Mouse (Mus musculus) C2C12 (cell line): ENCODE measurements at regions not wholly inside any gene's neighbourhood (a gene's known extent, or its start where the extent isn't known, plus 50 kb on each side); places are given as distances from the start of the nearest gene placed in this dataset.

Experiments used
- H3K27me3 ChIP-seq: one replicate; pipeline ENCODE4 v1.6.1; 2011; ENCODE audit not compliant: control insufficient read depth, insufficient read depth, insufficient read length
- H3K36me3 ChIP-seq: one replicate; pipeline ENCODE4 v1.6.1; 2011; ENCODE audit not compliant: control insufficient read depth, insufficient read depth
- H3K4me3 ChIP-seq: one replicate; pipeline ENCODE4 v1.5.1; 2011; ENCODE audit warnings: mild to moderate bottlenecking, control low read depth; ENCODE audit not compliant: poor library complexity, insufficient read depth, severe bottlenecking
- H3K79me2 ChIP-seq: one replicate; pipeline ENCODE4 v1.6.1; 2011; ENCODE audit not compliant: control insufficient read depth, insufficient read depth
- H3K79me3 ChIP-seq: one replicate; pipeline ENCODE4 v1.6.1; 2011; ENCODE audit warnings: low read depth, control low read depth
- H3ac ChIP-seq: one replicate; pipeline ENCODE3; 2011; ENCODE audit warnings: low read depth; ENCODE audit not compliant: control insufficient read depth, insufficient read length
- CEBPB ChIP-seq: IDR thresholded peaks from one replicate; pipeline ENCODE4 v1.6.1; 2011; ENCODE audit warnings: low read depth, mild to moderate bottlenecking, control low read depth, moderate library complexity
- CTCF ChIP-seq: IDR thresholded peaks from one replicate; pipeline ENCODE4 v1.5.1; 2011; ENCODE audit not compliant: control insufficient read depth, insufficient read depth, insufficient read length
- FOSL1 ChIP-seq: IDR thresholded peaks from one replicate; pipeline ENCODE4 v1.8.0; 2011; ENCODE audit warnings: mild to moderate bottlenecking, low read length; ENCODE audit not compliant: poor library complexity, insufficient read depth, severe bottlenecking
- MAX ChIP-seq: IDR thresholded peaks from one replicate; pipeline ENCODE4 v1.6.1; 2011; ENCODE audit warnings: mild to moderate bottlenecking, control low read depth
- MYOD1 ChIP-seq: IDR thresholded peaks from one replicate; pipeline ENCODE4 v1.6.1; 2011; ENCODE audit warnings: low read depth; ENCODE audit not compliant: control insufficient read depth, insufficient read length
- MYOG ChIP-seq: IDR thresholded peaks from one replicate; pipeline ENCODE4 v1.6.1; 2011; ENCODE audit not compliant: control insufficient read depth, insufficient read length; ENCODE audit errors: extremely low read depth
- USF1 ChIP-seq: IDR thresholded peaks from one replicate; pipeline ENCODE4 v1.6.1; 2011; ENCODE audit warnings: low read depth, mild to moderate bottlenecking, control low read depth, moderate library complexity

DNA sequence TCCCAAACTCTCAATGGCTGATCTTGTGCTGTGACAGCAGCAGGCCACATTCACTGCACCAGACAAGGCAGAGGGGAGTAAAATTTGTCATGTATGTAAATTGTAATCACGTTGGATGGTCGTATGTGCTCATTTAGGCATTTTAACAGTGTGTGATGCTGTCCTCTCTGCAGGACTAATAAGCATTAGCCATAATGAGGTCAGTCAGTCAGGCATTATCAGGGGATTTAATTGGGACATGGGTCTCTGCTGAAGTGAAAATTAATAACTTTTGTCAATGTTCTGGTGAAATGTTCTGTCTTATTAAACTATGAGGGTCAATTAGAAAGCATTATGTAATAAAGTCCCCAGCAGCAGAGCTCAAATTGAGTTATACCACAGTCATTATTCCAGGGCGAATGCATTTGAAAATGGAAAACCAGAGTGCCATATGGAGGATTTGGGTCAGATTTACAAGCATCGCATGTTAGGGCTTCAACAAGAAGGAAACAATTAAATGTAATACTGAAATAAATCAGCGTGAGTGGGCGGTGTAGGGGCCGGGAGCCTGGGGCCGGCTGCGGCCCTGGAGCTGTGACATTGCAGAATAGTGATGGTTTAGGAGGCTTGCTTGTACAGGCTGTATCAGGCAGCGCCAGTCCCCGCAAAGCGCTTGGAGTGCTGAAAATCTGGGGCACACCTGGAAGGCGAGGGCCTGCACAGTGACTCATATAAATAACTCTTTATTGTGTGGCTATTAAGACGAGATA is 537.7 kb downstream of the Bnc2 start:
- H3K79me2 ChIP-seq = no peaks in the 10 kb centered on the region
- no peak overlapping the region for H3K4me3 ChIP-seq
- H3ac ChIP-seq = no peak overlapping the region
- H3K79me3 ChIP-seq = no peaks in the 10 kb centered on the region
- no peaks in the 10 kb centered on the region for H3K27me3 ChIP-seq
- no peaks in the 10 kb centered on the region for H3K36me3 ChIP-seq
- TF ChIP-seq CTCF = no peak
- no peak for TF ChIP-seq MAX
- TF ChIP-seq MYOG = no peak
- no peak for TF ChIP-seq USF1
- TF ChIP-seq MYOD1 = no peak
- no peak for TF ChIP-seq FOSL1
- no peak for TF ChIP-seq CEBPB

DNA sequence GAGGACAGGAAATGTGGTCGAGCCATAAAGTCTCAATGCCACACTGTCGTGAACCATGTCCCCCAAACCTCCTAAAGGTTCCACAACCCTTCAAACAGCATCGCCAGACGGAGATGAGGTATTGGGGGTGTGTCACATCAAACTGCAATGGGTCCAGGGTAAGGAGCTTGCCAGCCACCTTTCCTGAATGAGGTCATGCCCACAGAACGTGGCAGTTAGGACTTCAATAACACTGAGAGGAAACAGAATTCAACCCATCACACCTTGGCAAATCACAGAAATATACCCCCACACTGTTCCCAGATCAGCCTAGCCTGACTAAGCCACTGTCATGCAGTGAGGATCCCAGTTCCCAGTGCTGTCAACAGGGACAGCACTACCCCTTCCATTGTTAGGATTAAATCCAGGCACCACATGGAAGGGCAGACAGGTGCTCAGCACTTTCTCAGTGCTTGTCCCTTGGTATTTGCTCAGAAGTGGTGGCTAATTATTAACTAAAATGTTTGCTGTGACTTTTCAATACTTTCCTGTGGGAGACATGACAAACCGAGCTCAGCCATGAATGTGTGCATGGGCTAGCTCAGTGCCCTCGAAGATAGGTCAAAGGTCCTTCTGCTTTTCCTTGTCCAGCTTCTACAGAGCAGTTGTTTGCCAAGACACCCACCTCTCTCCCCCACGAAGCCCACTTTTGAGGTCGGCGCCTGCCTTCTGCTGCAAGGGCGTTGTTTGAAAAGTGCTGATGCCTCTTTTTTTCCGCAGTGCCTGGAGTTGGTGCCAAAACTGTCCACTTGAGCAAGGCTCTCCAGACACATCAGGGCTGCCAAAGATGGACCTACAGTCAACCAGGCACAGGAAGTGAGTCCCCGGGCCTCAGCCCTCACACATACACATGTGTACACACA is 525.7 kb downstream of the Bnc2 start:
- H3K4me3 ChIP-seq = no peak overlapping the region
- H3K79me3 ChIP-seq = no peaks in the 10 kb centered on the region
- no peaks in the 10 kb centered on the region for H3K27me3 ChIP-seq
- TF ChIP-seq FOSL1 (no peak), MAX (no peak)
- no peaks in the 10 kb centered on the region for H3K36me3 ChIP-seq
- no peaks in the 10 kb centered on the region for H3K79me2 ChIP-seq
- no peak overlapping the region for H3ac ChIP-seq

GRCm38 (mm10) chr4:84150698-84151097 is 524.4 kb downstream of the Bnc2 start:
- H3K36me3 ChIP-seq = no peaks in the 10 kb centered on the region
- H3K79me3 ChIP-seq = no peaks in the 10 kb centered on the region
- TF ChIP-seq MYOG (no peak), FOSL1 (no peak), USF1 (no peak), MYOD1 (no peak), CTCF (no peak), CEBPB (no peak), MAX (no peak)
- no peak overlapping the region for H3ac ChIP-seq
- H3K27me3 ChIP-seq = no peaks in the 10 kb centered on the region
- no peak overlapping the region for H3K4me3 ChIP-seq
- H3K79me2 ChIP-seq = no peaks in the 10 kb centered on the region

DNA sequence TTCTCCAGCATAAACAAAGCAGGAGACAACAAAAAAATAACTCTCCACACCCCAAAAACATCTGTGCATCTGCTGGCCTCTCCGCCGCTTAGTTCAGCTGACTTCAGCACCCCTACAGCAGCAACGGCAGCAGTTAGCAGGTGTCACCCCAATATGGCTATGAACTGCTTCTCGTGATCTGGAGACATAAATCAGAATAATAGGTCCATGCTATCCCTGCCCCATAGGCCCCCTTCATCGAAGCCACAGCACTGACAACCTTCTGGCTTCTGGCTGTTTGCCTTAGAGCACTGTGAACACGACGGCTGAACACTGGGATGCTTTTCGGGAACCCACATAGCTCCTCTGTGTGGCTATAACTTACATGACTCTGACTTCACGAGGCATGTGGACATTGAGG is 523.8 kb downstream of the Bnc2 start:
- Histone ChIP-seq H3K36me3 (no peaks in the 10 kb centered on the region), H3K79me3 (no peaks in the 10 kb centered on the region), H3K79me2 (no peaks in the 10 kb centered on the region), H3K4me3 (no peak overlapping the region), H3ac (no peak overlapping the region), H3K27me3 (no peaks in the 10 kb centered on the region)
- TF ChIP-seq CEBPB = no peak
- TF ChIP-seq USF1 = no peak
- no peak for TF ChIP-seq MYOD1
- no peak for TF ChIP-seq FOSL1
- TF ChIP-seq CTCF = no peak
- no peak for TF ChIP-seq MAX

GRCm38 (mm10) chr4:84151971-84152450 is 523.1 kb downstream of the Bnc2 start:
- no peak for TF ChIP-seq MAX
- TF ChIP-seq CTCF = no peak
- no peak for TF ChIP-seq CEBPB
- TF ChIP-seq MYOG = no peak
- no peak for TF ChIP-seq MYOD1
- no peak for TF ChIP-seq USF1
- no peak for TF ChIP-seq FOSL1
- Histone ChIP-seq H3K79me3 (no peaks in the 10 kb centered on the region), H3K27me3 (no peaks in the 10 kb centered on the region), H3K36me3 (no peaks in the 10 kb centered on the region), H3ac (no peak overlapping the region), H3K4me3 (no peak overlapping the region), H3K79me2 (no peaks in the 10 kb centered on the region)

- H3K79me2 ChIP-seq = no peaks in the 10 kb centered on the region
- H3K27me3 ChIP-seq = no peaks in the 10 kb centered on the region
- no peak overlapping the region for H3K4me3 ChIP-seq
- H3K79me3 ChIP-seq = no peaks in the 10 kb centered on the region
- H3K36me3 ChIP-seq = no peaks in the 10 kb centered on the region
- no peak overlapping the region for H3ac ChIP-seq
- TF ChIP-seq MAX (no peak), FOSL1 (no peak), CTCF (no peak), USF1 (no peak), CEBPB (no peak), MYOD1 (no peak), MYOG (no peak)
Observed at GRCm38 (mm10) chr4:84153571-84153970, 521.5 kb downstream of the Bnc2 start.
